Mouse (Mus musculus) MEL (cell line): Measurements from ENCODE around the gene Catsper4. TPM values are rescaled to one million over a fixed set of nuclear protein-coding genes. Genes with fewer than 3 reads are reported as not detected.

ENCODE experiments used
- polyA plus RNA-seq, 2 experiments: library from polyadenylated mRNA; stranded (reverse) in 1 of 2; unstranded in 1 of 2; fragments of >175 nt in 1 of 2; fragments of >200 nt in 1 of 2; gene quantifications; 2 replicates each; pipeline versions ENCODE4 v1.2.1 to v1.2.4; 2012; ENCODE audit warnings: low replicate concordance in 2 of 2, low read depth in 1 of 2; ENCODE audit not compliant: insufficient read length in 2 of 2, insufficient read depth in 1 of 2, missing spikeins in 1 of 2
- total RNA-seq: library from RNA; depleted of rRNA; stranded (reverse); fragments of 300-350 nt; gene quantifications from 2 replicates; pipeline ENCODE4 v1.2.3, GENCODE M21; 2012; rRNA removed

The Catsper4 gene
- total and polyA plus RNA-seq, 3 experiments, result not detected

Other genes starting within 250 kb of the Catsper4 start
- gene Dhdds, start 226.5 kb downstream of the Catsper4 start, total RNA-seq, result 15.9 and 19.0 TPM in 2 replicates
- gene Dhdds, start 226.5 kb downstream of the Catsper4 start, polyA plus RNA-seq, result 10 to 100 TPM in 1 of 2 experiments, not detected in 1; 37.7 TPM
- gene Lin28a, start 208.5 kb downstream of the Catsper4 start, total RNA-seq, result not detected in 2 replicates
- under 1 TPM in 1 of 2 experiments, not detected in 1; 0.01 TPM for gene Lin28a, start 208.5 kb downstream of the Catsper4 start, polyA plus RNA-seq
- not detected in 2 replicates for gene Zfp683, start 173.5 kb downstream of the Catsper4 start, total RNA-seq
- gene Zfp683, start 173.5 kb downstream of the Catsper4 start, polyA plus RNA-seq, result not detected
- gene Crybg2, start 166.6 kb downstream of the Catsper4 start, total RNA-seq, result 0.65 and 0.72 TPM in 2 replicates
- 1 to 10 TPM in 1 of 2 experiments, not detected in 1; 2.3 TPM for gene Crybg2, start 166.6 kb downstream of the Catsper4 start, polyA plus RNA-seq
- gene Cd52, start 132.3 kb downstream of the Catsper4 start, total RNA-seq, result 0.52 and 1.3 TPM in 2 replicates
- gene Cd52, start 132.3 kb downstream of the Catsper4 start, polyA plus RNA-seq, result under 1 TPM in 1 of 2 experiments, not detected in 1; 0.86 TPM
- 2.6 and 5.4 TPM in 2 replicates for gene Ubxn11, start 124.8 kb downstream of the Catsper4 start, total RNA-seq
- 10 to 100 TPM in 1 of 2 experiments, not detected in 1; 11.9 TPM for gene Ubxn11, start 124.8 kb downstream of the Catsper4 start, polyA plus RNA-seq
- gene Sh3bgrl3, start 98.6 kb downstream of the Catsper4 start, total RNA-seq, result 122 and 126 TPM in 2 replicates
- 100 to 1,000 TPM in 1 of 2 experiments, not detected in 1; 414 TPM for gene Sh3bgrl3, start 98.6 kb downstream of the Catsper4 start, polyA plus RNA-seq
- 30.8 and 32.9 TPM in 2 replicates for gene Cep85, start 40.3 kb downstream of the Catsper4 start, total RNA-seq
- 10 to 100 TPM; 80.9 to 81.1 TPM for gene Cep85, start 40.3 kb downstream of the Catsper4 start, polyA plus RNA-seq
- gene Gm7534, start 24.4 kb downstream of the Catsper4 start, total RNA-seq, result not detected in 2 replicates
- gene Gm7534, start 24.4 kb downstream of the Catsper4 start, polyA plus RNA-seq, result not detected
- gene Cnksr1, start 11.0 kb upstream of the Catsper4 start, total RNA-seq, result not detected in 2 replicates
- under 1 TPM in 1 of 2 experiments, not detected in 1; 0.07 TPM for gene Cnksr1, start 11.0 kb upstream of the Catsper4 start, polyA plus RNA-seq
- gene E130218I03Rik, start 16.3 kb upstream of the Catsper4 start, total RNA-seq, result 1.6 and 2.8 TPM in 2 replicates
- gene E130218I03Rik, start 16.3 kb upstream of the Catsper4 start, polyA plus RNA-seq, result 1 to 10 TPM in 1 of 2 experiments, not detected in 1; 1.6 TPM
- gene Zfp593, start 18.2 kb upstream of the Catsper4 start, total RNA-seq, result 27.3 and 30.4 TPM in 2 replicates
- gene Zfp593, start 18.2 kb upstream of the Catsper4 start, polyA plus RNA-seq, result 10 to 100 TPM in 1 of 2 experiments, not detected in 1; 33.9 TPM
- not detected in 2 replicates for gene Gm30191, start 19.6 kb upstream of the Catsper4 start, total RNA-seq
- gene Gm30191, start 19.6 kb upstream of the Catsper4 start, polyA plus RNA-seq, result not detected
- gene Grrp1, start 26.7 kb upstream of the Catsper4 start, total RNA-seq, result not detected in 2 replicates
- not detected for gene Grrp1, start 26.7 kb upstream of the Catsper4 start, polyA plus RNA-seq
- 13.0 and 14.3 TPM in 2 replicates for gene Pdik1l, start 60.5 kb upstream of the Catsper4 start, total RNA-seq
- 10 to 100 TPM; 11.7 to 32.1 TPM for gene Pdik1l, start 60.5 kb upstream of the Catsper4 start, polyA plus RNA-seq
- gene Trim63, start 87.7 kb upstream of the Catsper4 start, total RNA-seq, result not detected in 2 replicates
- gene Trim63, start 87.7 kb upstream of the Catsper4 start, polyA plus RNA-seq, result not detected
- gene Slc30a2, start 115.8 kb upstream of the Catsper4 start, total RNA-seq, result 0.46 and 0.54 TPM in 2 replicates
- gene Slc30a2, start 115.8 kb upstream of the Catsper4 start, polyA plus RNA-seq, result under 1 TPM in 1 of 2 experiments, not detected in 1; 0.39 TPM
- gene Extl1, start 156.5 kb upstream of the Catsper4 start, total RNA-seq, result 0.03 and 0.04 TPM in 2 replicates
- under 1 TPM in 1 of 2 experiments, not detected in 1; 0.33 TPM for gene Extl1, start 156.5 kb upstream of the Catsper4 start, polyA plus RNA-seq
- gene Pafah2, start 168.9 kb upstream of the Catsper4 start, total RNA-seq, result 6.0 TPM in 2 replicates
- 10 to 100 TPM in 1 of 2 experiments, not detected in 1; 10.6 TPM for gene Pafah2, start 168.9 kb upstream of the Catsper4 start, polyA plus RNA-seq
- 200 and 214 TPM in 2 replicates for gene Stmn1, start 240.9 kb upstream of the Catsper4 start, total RNA-seq
- 100 to 1,000 TPM in 1 of 2 experiments, not detected in 1; 350 TPM for gene Stmn1, start 240.9 kb upstream of the Catsper4 start, polyA plus RNA-seq